Mouse (Mus musculus): Measurements from ENCODE around the gene Bmp6.

DNA sequence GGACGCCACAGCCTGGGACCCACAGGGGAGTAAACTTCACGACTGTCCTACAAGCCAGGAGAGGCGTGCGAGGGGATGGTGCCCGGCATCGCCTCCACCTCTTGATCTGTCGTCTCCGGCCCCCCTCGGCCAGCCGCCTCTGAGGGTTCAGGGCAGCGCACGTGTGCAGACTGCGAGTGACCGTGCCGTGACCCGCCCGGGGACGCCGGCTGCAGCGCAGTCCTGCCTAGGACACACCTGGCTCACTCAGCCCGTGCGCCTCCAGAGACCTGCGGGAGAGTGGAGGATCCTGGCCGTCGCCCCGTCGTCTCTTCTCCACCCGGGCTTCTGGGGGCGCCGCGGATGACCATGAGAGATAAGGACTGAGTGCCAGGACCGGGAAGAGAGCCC is 519 bp downstream of the Bmp6 start:
- TF ChIP-seq POLR2A (IDR thresholded peaks at IDR 0.05; ENCODE audit: borderline replicate concordance, control insufficient read depth, low read depth, low read length) (no peak), CTCF (IDR thresholded peaks at IDR 0.05; ENCODE audit: control insufficient read depth, insufficient read depth, low read length) (no peak)
